Mouse (Mus musculus) stomach, embryonic 16.5 days (tissue): Measurements from ENCODE around the gene Sdha. TPM values are rescaled to one million over a fixed set of nuclear protein-coding genes. Genes with fewer than 3 reads are reported as not detected.

Source experiments
- ATAC-seq: fragments of 200-750 bp; cut with Nextera tagmentation; 2 replicates; pipeline ENCODE4 v1.8.0; 2017; ENCODE audit warnings: moderate number of reproducible peaks, moderate TSS enrichment; ENCODE audit not compliant: insufficient read depth, low FRiP score
- H3K27ac ChIP-seq: fragments of 300-500 bp; sonication (generic); 2 replicates; pipeline ENCODE4 v1.5.1; 2014; ENCODE audit warnings: low read length
- H3K27me3 ChIP-seq: fragments of 300-500 bp; sonication (generic); 2 replicates; pipeline ENCODE4 v1.6.1; 2014; ENCODE audit warnings: low read length, control low read depth, mixed read lengths; ENCODE audit not compliant: control insufficient read depth, insufficient read depth
- H3K36me3 ChIP-seq: fragments of 300-500 bp; sonication (generic); 2 replicates; pipeline ENCODE4 v1.6.1; 2014; ENCODE audit warnings: low read length; ENCODE audit not compliant: control insufficient read depth, insufficient read depth
- H3K4me1 ChIP-seq: fragments of 300-500 bp; sonication (generic); 2 replicates; pipeline ENCODE4 v1.6.1; 2014; ENCODE audit warnings: low read length, control low read depth, mixed read lengths; ENCODE audit not compliant: control insufficient read depth, insufficient read depth
- H3K4me2 ChIP-seq: fragments of 300-500 bp; sonication (generic); 2 replicates; pipeline ENCODE4 v1.6.1; 2014; ENCODE audit warnings: low read depth, low read length, mixed read lengths
- H3K4me3 ChIP-seq: fragments of 300-500 bp; sonication (generic); replicated peaks from 2 replicates; pipeline ENCODE4 v1.5.1; 2014; ENCODE audit warnings: mild to moderate bottlenecking, low read length
- H3K9ac ChIP-seq: fragments of 300-500 bp; sonication (generic); 2 replicates; pipeline ENCODE4 v1.6.1; 2014; ENCODE audit warnings: low read length
- H3K9me3 ChIP-seq: fragments of 300-500 bp; sonication (generic); replicated peaks from 2 replicates; pipeline ENCODE4 v1.6.1; 2016; ENCODE audit warnings: low read length, control low read depth; ENCODE audit not compliant: control insufficient read depth
- WGBS: fragments of 180-500 bp; shearing (Covaris S2); extraction: QIAGEN DNeasy Blood & Tissue Kit; methylation state at CpG from one replicate; pipeline ENCODE4 v1.1.7; 2014; 5-methylcytosine and 5-hydroxymethylcytosine counted together
- polyA plus RNA-seq: library from polyadenylated mRNA; unstranded; fragments of >200 nt; fragmentation: Nextera tagmentation; extraction: Ambion mirVana; gene quantifications from 2 replicates; pipeline ENCODE4 v1.2.1, GENCODE M21; 2015

Gene Sdha
- polyA plus RNA-seq, 1 experiment from 2014 or later: 273 TPM

DNA sequence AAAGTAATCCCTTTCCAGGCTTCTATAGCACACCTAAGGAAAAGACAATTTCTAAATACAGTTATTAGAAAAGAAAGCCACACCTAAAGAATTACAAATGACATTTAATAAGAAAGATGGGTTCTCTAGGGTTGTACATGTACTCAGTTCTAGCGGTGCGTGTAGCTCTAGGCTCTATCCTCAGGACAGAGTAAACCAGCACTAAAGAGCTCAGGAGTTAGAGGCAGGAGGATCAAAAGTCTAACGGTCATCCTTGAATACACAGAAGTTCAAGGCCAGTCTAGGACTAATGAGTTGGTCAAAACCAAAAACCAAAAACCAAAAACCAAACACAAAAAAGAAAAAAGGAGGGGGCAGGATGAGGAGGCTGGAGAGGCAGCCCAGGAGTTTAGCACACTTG lies 35.5 kb downstream of the Sdha start:
- Histone ChIP-seq H3K27me3 (no peaks in the 10 kb centered on the region), H3K9ac (no peak overlapping the region), H3K4me2 (no peak overlapping the region), H3K9me3 (no peaks in the 10 kb centered on the region), H3K36me3 (peaks cover 6% of the 10 kb centered on the region; the same call in 1 of the 2 replicates), H3K4me1 (peaks cover 8% of the 10 kb centered on the region), H3K27ac (no peak overlapping the region), H3K4me3 (no peak overlapping the region)
- 93% methylated on average over 3 of the region's 3 CpGs for WGBS
- no peak for ATAC-seq

DNA sequence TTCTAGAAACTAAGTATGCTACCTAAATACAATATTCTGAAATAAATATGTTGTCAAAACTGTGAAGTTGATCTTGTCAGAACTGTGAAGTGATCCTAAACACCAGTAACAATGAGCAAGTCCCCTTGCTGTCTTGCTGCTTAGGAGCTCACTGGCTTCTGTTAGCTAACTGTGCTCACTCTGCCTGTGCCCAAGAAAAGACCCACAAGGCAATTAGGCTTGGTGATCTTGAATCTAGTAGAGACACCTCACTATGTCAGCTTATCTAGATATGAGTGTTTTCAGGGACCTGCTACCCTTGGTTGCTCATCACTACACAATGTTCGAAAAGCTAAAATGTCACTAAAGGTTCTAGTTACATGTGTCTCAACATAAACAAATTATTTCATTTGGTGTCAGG lies 44.3 kb downstream of the Sdha start:
- H3K27me3 ChIP-seq: no peaks in the 10 kb centered on the region
- H3K36me3 ChIP-seq: peaks cover 21% of the 10 kb centered on the region
- ATAC-seq: no peak
- no peak overlapping the region for H3K27ac ChIP-seq
- H3K9me3 ChIP-seq: no peaks in the 10 kb centered on the region
- no peak overlapping the region for H3K4me3 ChIP-seq
- H3K4me2 ChIP-seq: no peak overlapping the region
- 82% methylated on average over 1 of the region's 1 CpGs for WGBS
- no peaks in the 10 kb centered on the region for H3K4me1 ChIP-seq
- no peak overlapping the region for H3K9ac ChIP-seq

GRCm38 (mm10) chr13:74305380-74305779 lies 44.7 kb downstream of the Sdha start:
- H3K27ac ChIP-seq: no peak overlapping the region
- no peak for ATAC-seq
- no peak overlapping the region for H3K4me3 ChIP-seq
- no peak overlapping the region for H3K9ac ChIP-seq
- no peak overlapping the region for H3K4me2 ChIP-seq
- no peaks in the 10 kb centered on the region for H3K27me3 ChIP-seq
- peaks cover 21% of the 10 kb centered on the region for H3K36me3 ChIP-seq
- no peaks in the 10 kb centered on the region for H3K4me1 ChIP-seq
- H3K9me3 ChIP-seq: no peaks in the 10 kb centered on the region
- 90% methylated on average over 6 of the region's 6 CpGs for WGBS

DNA sequence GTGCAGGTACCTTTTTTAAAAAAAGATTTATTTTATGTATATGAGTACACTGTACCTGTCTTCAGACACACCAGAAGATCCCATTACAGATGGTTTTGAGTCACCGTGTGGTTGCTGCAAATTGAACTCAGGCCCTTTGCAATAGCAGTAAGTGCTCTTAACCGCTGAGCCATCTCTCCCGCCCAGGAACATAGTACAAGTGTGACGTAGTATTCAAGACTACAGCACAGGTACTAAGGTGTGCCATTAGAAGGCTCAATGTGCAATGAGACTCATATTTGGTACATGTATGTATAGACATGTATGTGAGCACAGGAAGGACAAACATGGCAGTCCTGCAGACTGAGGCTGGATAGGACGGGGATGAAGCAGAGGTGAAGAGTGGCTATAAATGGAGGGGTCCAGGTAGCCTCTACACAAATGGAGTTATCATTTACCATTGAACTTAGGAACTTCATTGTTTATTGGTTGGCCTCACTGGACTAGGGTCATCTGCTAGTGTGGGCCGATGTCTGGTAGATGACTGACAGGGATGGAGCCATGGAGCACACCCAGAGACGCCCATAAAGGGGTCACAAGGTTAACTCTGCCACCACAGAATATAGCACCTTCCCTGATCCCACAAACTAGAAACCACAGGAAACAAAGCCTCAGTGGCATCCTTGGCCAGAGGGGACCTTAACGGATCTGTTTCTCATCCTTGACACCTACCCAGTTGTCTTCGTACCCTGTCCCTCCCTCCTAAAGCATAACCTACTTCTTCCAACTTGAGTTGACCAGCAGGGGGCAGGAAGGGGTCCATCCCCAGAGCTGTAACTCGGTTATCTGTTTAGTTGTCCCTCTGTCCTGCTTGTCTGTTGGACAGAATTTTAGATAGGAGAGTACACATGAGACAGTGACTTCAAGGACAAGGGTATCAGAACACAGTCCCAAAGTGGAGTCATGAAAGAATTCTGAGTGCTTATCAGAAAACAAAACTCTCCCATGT lies 47.7 kb downstream of the Sdha start:
- Histone ChIP-seq H3K4me1 (no peaks in the 10 kb centered on the region), H3K9me3 (no peaks in the 10 kb centered on the region), H3K36me3 (peaks cover 16% of the 10 kb centered on the region), H3K4me2 (no peak overlapping the region), H3K4me3 (no peak overlapping the region), H3K9ac (no peak overlapping the region), H3K27me3 (no peaks in the 10 kb centered on the region), H3K27ac (no peak overlapping the region)
- ATAC-seq: no peak
- 83% methylated on average over 10 of the region's 10 CpGs for WGBS

DNA sequence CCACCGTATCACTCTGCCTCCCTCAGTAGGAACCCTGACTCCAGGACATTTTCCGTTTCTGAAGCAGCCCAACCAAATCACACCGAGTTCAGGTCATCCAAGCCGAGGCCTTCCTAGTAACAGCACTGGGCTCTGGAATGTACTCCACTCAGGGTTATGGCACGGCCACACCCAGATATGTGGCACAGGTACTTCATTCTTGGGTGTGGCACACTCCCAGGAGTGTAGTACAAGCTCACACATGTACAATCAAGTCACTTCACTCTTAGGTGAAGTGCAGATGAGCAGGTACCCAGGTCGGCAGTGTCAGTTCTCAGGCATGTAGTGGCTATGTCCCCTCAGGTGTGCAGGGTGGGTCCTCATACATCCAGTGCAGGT lies 48.5 kb downstream of the Sdha start:
- ATAC-seq: peak; percentile 71; the same call in 1 of the 2 replicates
- peak overlapping the region; percentile 26; the same call in 1 of the 2 replicates for H3K27ac ChIP-seq
- no peaks in the 10 kb centered on the region for H3K9me3 ChIP-seq
- no peak overlapping the region for H3K4me2 ChIP-seq
- no peaks in the 10 kb centered on the region for H3K4me1 ChIP-seq
- H3K4me3 ChIP-seq: no peak overlapping the region
- 58% methylated on average over 6 of the region's 6 CpGs for WGBS
- H3K9ac ChIP-seq: no peak overlapping the region
- no peaks in the 10 kb centered on the region for H3K27me3 ChIP-seq
- peaks cover 16% of the 10 kb centered on the region for H3K36me3 ChIP-seq

GRCm38 (mm10) chr13:74300925-74301606 lies 49.0 kb downstream of the Sdha start:
- ATAC-seq: peak; percentile 50; the same call in 1 of the 2 replicates
- no peaks in the 10 kb centered on the region for H3K4me1 ChIP-seq
- no peak overlapping the region for H3K9ac ChIP-seq
- no peaks in the 10 kb centered on the region for H3K27me3 ChIP-seq
- WGBS: 45% methylated on average over 4 of the region's 4 CpGs
- H3K36me3 ChIP-seq: peaks cover 13% of the 10 kb centered on the region
- no peaks in the 10 kb centered on the region for H3K9me3 ChIP-seq
- no peak overlapping the region for H3K4me2 ChIP-seq
- H3K27ac ChIP-seq: peak overlapping the region; percentile 26; the same call in 1 of the 2 replicates
- no peak overlapping the region for H3K4me3 ChIP-seq

- Histone ChIP-seq H3K27me3 (0 out of 2 replicates have a peak, but pooled peaks cover 2% of the 10 kb centered on the region), H3K4me3 (no peak overlapping the region), H3K9ac (no peak overlapping the region), H3K36me3 (no peaks in the 10 kb centered on the region), H3K27ac (no peak overlapping the region), H3K4me2 (no peak overlapping the region), H3K4me1 (no peaks in the 10 kb centered on the region), H3K9me3 (no peaks in the 10 kb centered on the region)
- no peak for ATAC-seq
- WGBS: 70% methylated on average over 7 of the region's 7 CpGs
These were observed 53.7 kb downstream of the Sdha start for GRCm38 (mm10) chr13:74296376-74296775.

GRCm38 (mm10) chr13:74292167-74292566 lies 57.9 kb downstream of the Sdha start, which contains the start of gene Ahrr:
Gene Ahrr, minus strand, starts transcription at chr13:74292331.
- peak within 1 kb of the TSS; percentile 53 for H3K4me2 ChIP-seq
- H3K4me1 ChIP-seq: no peaks in the 10 kb centered on the region
- H3K27me3 ChIP-seq: 0 out of 2 replicates have a peak, but pooled peaks cover 2% of the 10 kb centered on the region
- H3K9me3 ChIP-seq: no peaks in the 10 kb centered on the region
- peak within 1 kb of the TSS; percentile 48 for H3K9ac ChIP-seq
- WGBS: under 1% methylated on average over 27 of the region's 27 CpGs
- peak within 1 kb of the TSS; percentile 33 for H3K4me3 ChIP-seq
- peak; percentile 72; the same call in 1 of the 2 replicates for ATAC-seq
- no peak within 1 kb of the TSS for H3K27ac ChIP-seq
- no peaks in the 10 kb centered on the region for H3K36me3 ChIP-seq

- H3K27me3 ChIP-seq: 0 out of 2 replicates have a peak, but pooled peaks cover 2% of the 10 kb centered on the region
- 75% methylated on average over 5 of the region's 5 CpGs for WGBS
- no peak overlapping the region for H3K27ac ChIP-seq
- no peaks in the 10 kb centered on the region for H3K36me3 ChIP-seq
- no peaks in the 10 kb centered on the region for H3K9me3 ChIP-seq
- H3K9ac ChIP-seq: no peak overlapping the region
- no peak overlapping the region for H3K4me2 ChIP-seq
- H3K4me3 ChIP-seq: no peak overlapping the region
- H3K4me1 ChIP-seq: no peaks in the 10 kb centered on the region
- ATAC-seq: no peak
These were observed 60.4 kb downstream of the Sdha start for GRCm38 (mm10) chr13:74289646-74290045.
